Mouse (Mus musculus): ENCODE measurements around the gene Ano1. TPM values are rescaled to one million over a fixed set of nuclear protein-coding genes. Genes with fewer than 3 reads are reported as not detected.

Gene Ano1
- total RNA-seq (2014; rRNA removed) (6.6 and 8.2 TPM in 2 replicates), polyA plus RNA-seq (2015; fragmentation: Nextera tagmentation; extraction: Ambion mirVana) (3.1 and 4.6 TPM in 2 replicates)

DNA sequence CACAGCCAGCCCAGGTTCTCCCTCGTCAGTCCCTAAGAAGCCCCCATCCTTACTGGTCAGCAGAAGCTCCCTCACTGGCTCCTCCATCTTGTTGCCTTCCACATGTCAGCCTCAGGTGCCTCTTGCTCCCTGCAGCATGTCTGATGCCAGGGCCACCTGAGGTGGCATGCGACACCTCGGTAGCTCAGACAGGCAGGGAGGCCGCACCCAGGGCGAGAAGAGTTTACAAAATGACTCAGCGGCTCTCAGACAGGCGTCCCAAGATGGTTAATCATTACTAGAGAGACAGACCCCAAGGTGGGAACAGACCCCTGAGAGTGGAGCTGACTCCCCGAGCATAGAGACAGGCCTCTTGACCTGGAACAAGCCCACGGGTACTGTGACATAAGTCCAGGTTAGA lies at the start of gene Ano1:
Ano1 (minus strand) TSS at position 142 of the 400 bp plus-strand sequence.
- TF ChIP-seq CTCF (IDR thresholded peaks at IDR 0.05; ENCODE audit: low read depth) = no peak
- Histone ChIP-seq H3K4me3 (ENCODE audit: low read depth, low read length) (no peak within 1 kb of the TSS), H3K9me3 (ENCODE audit: low read length) (no peaks in the 10 kb centered on the region), H3K9ac (no peak within 1 kb of the TSS), H3K27me3 (ENCODE audit: insufficient read depth, low read length) (no peaks in the 10 kb centered on the region), H3K36me3 (ENCODE audit: insufficient read depth) (no peaks in the 10 kb centered on the region), H3K4me1 (ENCODE audit: insufficient read depth) (no peaks in the 10 kb centered on the region), H3K4me2 (ENCODE audit: low read depth) (no peak within 1 kb of the TSS), H3K27ac (ENCODE audit: low read depth, low read length) (no peak within 1 kb of the TSS)
- ATAC-seq = no peak
- 91% methylated on average over 9 of the region's 9 CpGs for WGBS
- DNase-seq = no peak

- Histone ChIP-seq H3K4me1 (ENCODE audit: insufficient read depth) (no peaks in the 10 kb centered on the region), H3K9ac (no peak overlapping the region), H3K27me3 (ENCODE audit: insufficient read depth, low read length) (no peaks in the 10 kb centered on the region), H3K36me3 (ENCODE audit: insufficient read depth) (no peaks in the 10 kb centered on the region), H3K27ac (ENCODE audit: low read depth, low read length) (no peak overlapping the region), H3K9me3 (ENCODE audit: low read length) (no peaks in the 10 kb centered on the region), H3K4me2 (ENCODE audit: low read depth) (no peak overlapping the region), H3K4me3 (ENCODE audit: low read depth, low read length) (no peak overlapping the region)
- peak; percentile 79 for TF ChIP-seq CTCF (IDR thresholded peaks at IDR 0.05; ENCODE audit: low read depth)
- ATAC-seq (peak; percentile 89), DNase-seq (peak; percentile 79)
- WGBS = 42% methylated on average over 1 of the region's 1 CpGs
Measured at GRCm38 (mm10) chr7:144798471-144798870, 46.7 kb upstream of the Ano1 start.

GRCm38 (mm10) chr7:144796986-144797735 lies 45.4 kb upstream of the Ano1 start:
- Histone ChIP-seq H3K4me3 (ENCODE audit: low read depth, low read length) (no peak overlapping the region), H3K4me1 (ENCODE audit: insufficient read depth) (no peaks in the 10 kb centered on the region), H3K4me2 (ENCODE audit: low read depth) (no peak overlapping the region), H3K36me3 (ENCODE audit: insufficient read depth) (no peaks in the 10 kb centered on the region), H3K9ac (no peak overlapping the region), H3K9me3 (ENCODE audit: low read length) (no peaks in the 10 kb centered on the region), H3K27me3 (ENCODE audit: insufficient read depth, low read length) (no peaks in the 10 kb centered on the region), H3K27ac (ENCODE audit: low read depth, low read length) (no peak overlapping the region)
- no peak for TF ChIP-seq CTCF (IDR thresholded peaks at IDR 0.05; ENCODE audit: low read depth)
- WGBS = 53% methylated on average over 17 of the region's 17 CpGs
- peak; percentile 12; the same call in 1 of the 2 replicates for ATAC-seq
- DNase-seq = no peak

DNA sequence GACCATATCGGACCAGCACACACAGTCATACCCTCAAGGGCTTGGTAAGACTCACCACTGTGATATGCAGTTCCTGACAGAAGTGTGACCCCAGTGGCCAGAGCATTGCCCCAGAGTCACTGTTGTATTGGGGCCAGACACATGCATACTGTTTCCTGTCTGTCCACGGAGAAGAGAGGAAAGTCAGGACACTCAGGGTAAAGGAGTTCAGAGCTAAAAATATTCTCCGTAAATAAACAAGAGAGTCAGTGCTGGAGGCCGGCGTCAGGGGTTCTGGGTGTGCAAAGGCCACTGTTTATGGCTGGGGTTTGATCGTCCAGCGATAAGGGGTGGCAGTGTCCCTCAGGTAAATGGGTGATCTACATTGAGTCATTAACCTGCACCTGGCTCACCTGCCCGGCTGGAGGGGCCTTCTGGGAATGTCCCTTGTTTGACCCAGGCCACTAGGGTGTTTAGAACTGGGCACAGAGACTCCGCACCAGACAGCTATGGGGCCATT lies 44.3 kb upstream of the Ano1 start:
- TF ChIP-seq CTCF (IDR thresholded peaks at IDR 0.05; ENCODE audit: low read depth) = no peak
- no peaks in the 10 kb centered on the region for H3K27me3 ChIP-seq (ENCODE audit: insufficient read depth, low read length)
- no peaks in the 10 kb centered on the region for H3K4me1 ChIP-seq (ENCODE audit: insufficient read depth)
- H3K27ac ChIP-seq (ENCODE audit: low read depth, low read length) = no peak overlapping the region
- 87% methylated on average over 9 of the region's 9 CpGs for WGBS
- no peak overlapping the region for H3K9ac ChIP-seq
- H3K36me3 ChIP-seq (ENCODE audit: insufficient read depth) = no peaks in the 10 kb centered on the region
- ATAC-seq (no peak), DNase-seq (no peak)
- no peaks in the 10 kb centered on the region for H3K9me3 ChIP-seq (ENCODE audit: low read length)
- no peak overlapping the region for H3K4me3 ChIP-seq (ENCODE audit: low read depth, low read length)
- H3K4me2 ChIP-seq (ENCODE audit: low read depth) = no peak overlapping the region

DNA sequence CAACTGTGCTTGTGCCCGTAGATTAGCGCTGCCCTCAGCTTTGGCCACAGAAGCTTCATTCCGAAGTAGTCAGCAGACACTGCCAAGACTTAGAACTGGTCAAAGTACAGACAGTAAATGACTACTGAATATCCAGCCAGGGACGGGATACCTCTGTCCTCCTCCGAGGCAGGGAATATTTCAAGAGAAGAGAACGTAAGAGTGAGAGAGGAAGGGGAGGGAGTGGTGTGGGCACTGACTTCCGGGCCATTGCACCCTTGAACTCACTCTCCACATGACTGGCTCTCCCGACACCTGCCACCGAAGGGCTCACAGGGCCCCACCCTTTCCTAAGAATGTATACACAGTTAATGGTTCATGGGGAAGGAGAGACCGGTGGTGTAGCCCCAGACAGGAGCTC lies 41.5 kb upstream of the Ano1 start:
- ATAC-seq = no peak
- Histone ChIP-seq H3K9me3 (ENCODE audit: low read length) (no peaks in the 10 kb centered on the region), H3K36me3 (ENCODE audit: insufficient read depth) (no peaks in the 10 kb centered on the region), H3K27ac (ENCODE audit: low read depth, low read length) (no peak overlapping the region), H3K27me3 (ENCODE audit: insufficient read depth, low read length) (no peaks in the 10 kb centered on the region), H3K4me3 (ENCODE audit: low read depth, low read length) (no peak overlapping the region), H3K4me2 (ENCODE audit: low read depth) (no peak overlapping the region), H3K4me1 (ENCODE audit: insufficient read depth) (no peaks in the 10 kb centered on the region), H3K9ac (no peak overlapping the region)
- no peak for TF ChIP-seq CTCF (IDR thresholded peaks at IDR 0.05; ENCODE audit: low read depth)
- WGBS = 86% methylated on average over 10 of the region's 10 CpGs
- DNase-seq = no peak

GRCm38 (mm10) chr7:144791426-144791825 lies 39.7 kb upstream of the Ano1 start:
- no peak overlapping the region for H3K4me2 ChIP-seq (ENCODE audit: low read depth)
- no peaks in the 10 kb centered on the region for H3K27me3 ChIP-seq (ENCODE audit: insufficient read depth, low read length)
- no peaks in the 10 kb centered on the region for H3K4me1 ChIP-seq (ENCODE audit: insufficient read depth)
- ATAC-seq (no peak), DNase-seq (no peak)
- H3K4me3 ChIP-seq (ENCODE audit: low read depth, low read length) = no peak overlapping the region
- no peak for TF ChIP-seq CTCF (IDR thresholded peaks at IDR 0.05; ENCODE audit: low read depth)
- no peak overlapping the region for H3K27ac ChIP-seq (ENCODE audit: low read depth, low read length)
- no peaks in the 10 kb centered on the region for H3K36me3 ChIP-seq (ENCODE audit: insufficient read depth)
- no peak overlapping the region for H3K9ac ChIP-seq
- no peaks in the 10 kb centered on the region for H3K9me3 ChIP-seq (ENCODE audit: low read length)
- 88% methylated on average over 7 of the region's 7 CpGs for WGBS

Measured in forebrain, postnatal 0 days (tissue).